13 mouse cellular contexts compared by ENCODE assay signal in genomic region chr19:6285226-6285625, GRCm38 (mm10). TPM values are rescaled to one million over a fixed set of nuclear protein-coding genes. Genes with fewer than 3 reads are reported as not detected.
DNase-seq lines count a peak whose midpoint lies in the region; ATAC-seq and TF ChIP-seq lines count a peak whose summit lies in the region.
"Had no signal": no experiment of that assay in that cellular context is flagged by ENCODE, and none has a peak within 500 bp of the region (broad histone marks: within the 10 kb centered on the region; RNA-seq: fewer than 3 reads in every experiment).

No protein-coding gene starts in this region.

- no peak for ATAC-seq in heart, embryonic 15.5 days (replicated peaks; ENCODE audit: insufficient number of reproducible peaks, insufficient read depth, low FRiP score, low read depth)
- ATAC-seq in liver, embryonic 15.5 days (ENCODE audit: insufficient read depth): 0 out of 2 replicates have a peak, but pooled peaks have one; percentile 17
- ATAC-seq: inflammation-experienced regulatory T-cells, adult 6 months; Patski had no signal

- TF ChIP-seq CTCF in layer of hippocampus, adult 2 months (conservative IDR thresholded peaks at IDR 0.05): no peak

- H3K4me3 ChIP-seq in layer of hippocampus, adult 2 months: no peak overlapping the region
- H3K4me3 ChIP-seq in heart, embryonic 15.5 days: no peak overlapping the region
- H3K4me3 ChIP-seq in liver, embryonic 15.5 days (replicated peaks): peak overlapping the region; percentile 28
- H3K4me3 ChIP-seq: limb, embryonic 15.5 days had no signal

- peak; percentile 55 for DNase-seq in cerebellum, adult 9-11 months
- no peak for DNase-seq in cerebellum, adult 11 months
- no peak for DNase-seq in layer of hippocampus, adult 2 months (ENCODE audit: low spot score in 2 of 2)
- DNase-seq in layer of hippocampus, postnatal 36 days: no peak
- DNase-seq in adrenal gland, postnatal 10 days: no peak
- no peak for DNase-seq in embryo, embryonic 9.5 days (ENCODE audit: extremely low spot score)
- DNase-seq: adrenal gland, postnatal 36 days; cerebellum, postnatal 25 days had no signal

- peak overlapping the region; percentile 34 for H3K4me2 ChIP-seq in heart, embryonic 15.5 days
- H3K4me2 ChIP-seq in liver, embryonic 15.5 days: peak overlapping the region; percentile 69
- H3K4me2 ChIP-seq: limb, embryonic 15.5 days had no signal

- H3K36me3 ChIP-seq in heart, embryonic 15.5 days: peaks cover 39% of the 10 kb centered on the region
- H3K36me3 ChIP-seq in liver, embryonic 15.5 days (replicated peaks): peaks cover 65% of the 10 kb centered on the region

- H3K9ac ChIP-seq in heart, embryonic 15.5 days: no peak overlapping the region
- H3K9ac ChIP-seq in liver, embryonic 15.5 days: peak overlapping the region; percentile 37; the same call in 1 of the 2 replicates
- H3K9ac ChIP-seq: limb, embryonic 15.5 days had no signal

- H3K4me1 ChIP-seq in heart, embryonic 15.5 days (replicated peaks): peaks cover 65% of the 10 kb centered on the region
- peaks cover 99% of the 10 kb centered on the region for H3K4me1 ChIP-seq in liver, embryonic 15.5 days (replicated peaks)

- H3K9me3 ChIP-seq in heart, embryonic 15.5 days (replicated peaks): no peaks in the 10 kb centered on the region
- no peaks in the 10 kb centered on the region for H3K9me3 ChIP-seq in liver, embryonic 15.5 days (replicated peaks)
- H3K9me3 ChIP-seq: limb, embryonic 15.5 days had no signal

- H3K27ac ChIP-seq in layer of hippocampus, adult 2 months: peak overlapping the region; percentile 93
- H3K27ac ChIP-seq in heart, embryonic 15.5 days: peak overlapping the region; percentile 74
- peak overlapping the region; percentile 94 for H3K27ac ChIP-seq in liver, embryonic 15.5 days (replicated peaks)
- H3K27ac ChIP-seq: limb, embryonic 15.5 days had no signal

- 54% methylated on average over 8 of the region's 8 CpGs for WGBS in heart, embryonic 15.5 days
- WGBS in liver, embryonic 15.5 days (ENCODE audit: insufficient replicate concordance): 24% methylated on average over 8 of the region's 8 CpGs

- H3K27me3 ChIP-seq in heart, embryonic 15.5 days: no peaks in the 10 kb centered on the region
- H3K27me3 ChIP-seq in liver, embryonic 15.5 days: no peaks in the 10 kb centered on the region
- H3K27me3 ChIP-seq: limb, embryonic 15.5 days; Patski had no signal

RNA-seq across cellular contexts. Expression of gene Ehd1, which starts 8.7 kb away (rescaled TPM):
- total RNA-seq in layer of hippocampus, adult 2 months (2021): 10 to 100 TPM; 80.2 to 82.3 TPM
- 10 to 100 TPM; 72.8 to 82.2 TPM for total RNA-seq in layer of hippocampus, postnatal 36 days (2021)
- 54.1 and 66.8 TPM in 2 replicates for polyA plus RNA-seq in heart, embryonic 15.5 days (2015; fragmentation: Nextera tagmentation; extraction: Ambion mirVana)
- polyA plus RNA-seq in liver, embryonic 15.5 days (2015; fragmentation: Nextera tagmentation; extraction: Ambion mirVana): 64.0 and 69.3 TPM in 2 replicates
- total RNA-seq in adrenal gland, postnatal 10 days (2021): 100 to 1,000 TPM; 104 to 106 TPM

RNA-seq across cellular contexts. Expression of gene Cdc42bpg, which starts 21.0 kb away (rescaled TPM):
- total RNA-seq in layer of hippocampus, adult 2 months (2021): 1 to 10 TPM; 5.0 to 5.6 TPM
- total RNA-seq in layer of hippocampus, postnatal 36 days (2021): 1 to 10 TPM; 4.3 to 6.9 TPM
- 0.30 and 0.60 TPM in 2 replicates for polyA plus RNA-seq in heart, embryonic 15.5 days (2015; fragmentation: Nextera tagmentation; extraction: Ambion mirVana)
- 0.21 and 0.38 TPM in 2 replicates for polyA plus RNA-seq in liver, embryonic 15.5 days (2015; fragmentation: Nextera tagmentation; extraction: Ambion mirVana)
- 10 to 100 TPM; 10.3 to 11.6 TPM for total RNA-seq in adrenal gland, postnatal 10 days (2021)

RNA-seq across cellular contexts. Expression of gene Atg2a, which starts 43.8 kb away (rescaled TPM):
- 10 to 100 TPM; 32.5 to 39.0 TPM for total RNA-seq in layer of hippocampus, adult 2 months (2021)
- 10 to 100 TPM; 31.3 to 34.0 TPM for total RNA-seq in layer of hippocampus, postnatal 36 days (2021)
- 6.7 and 10.0 TPM in 2 replicates for polyA plus RNA-seq in heart, embryonic 15.5 days (2015; fragmentation: Nextera tagmentation; extraction: Ambion mirVana)
- 4.7 and 5.8 TPM in 2 replicates for polyA plus RNA-seq in liver, embryonic 15.5 days (2015; fragmentation: Nextera tagmentation; extraction: Ambion mirVana)
- total RNA-seq in adrenal gland, postnatal 10 days (2021): 10 to 100 TPM; 25.0 to 30.2 TPM

RNA-seq across cellular contexts. Expression of gene Men1, which starts 49.6 kb away (rescaled TPM):
- total RNA-seq in layer of hippocampus, adult 2 months (2021): 10 to 100 TPM; 63.3 to 72.1 TPM
- total RNA-seq in layer of hippocampus, postnatal 36 days (2021): 10 to 100 TPM; 63.3 to 69.8 TPM
- polyA plus RNA-seq in heart, embryonic 15.5 days (2015; fragmentation: Nextera tagmentation; extraction: Ambion mirVana): 36.1 and 50.6 TPM in 2 replicates
- 25.1 and 25.4 TPM in 2 replicates for polyA plus RNA-seq in liver, embryonic 15.5 days (2015; fragmentation: Nextera tagmentation; extraction: Ambion mirVana)
- 10 to 100 TPM; 37.1 to 38.7 TPM for total RNA-seq in adrenal gland, postnatal 10 days (2021)

RNA-seq across cellular contexts. Expression of gene Ppp2r5b, which starts 49.6 kb away (rescaled TPM):
- total RNA-seq in layer of hippocampus, adult 2 months (2021): 100 to 1,000 TPM; 127 to 137 TPM
- 100 to 1,000 TPM; 135 to 137 TPM for total RNA-seq in layer of hippocampus, postnatal 36 days (2021)
- 21.4 and 28.1 TPM in 2 replicates for polyA plus RNA-seq in heart, embryonic 15.5 days (2015; fragmentation: Nextera tagmentation; extraction: Ambion mirVana)
- polyA plus RNA-seq in liver, embryonic 15.5 days (2015; fragmentation: Nextera tagmentation; extraction: Ambion mirVana): 3.3 and 5.0 TPM in 2 replicates
- total RNA-seq in adrenal gland, postnatal 10 days (2021): 10 to 100 TPM; 52.9 to 56.9 TPM
